Mouse (Mus musculus): ENCODE measurements around the gene Ankrd44.

DNA sequence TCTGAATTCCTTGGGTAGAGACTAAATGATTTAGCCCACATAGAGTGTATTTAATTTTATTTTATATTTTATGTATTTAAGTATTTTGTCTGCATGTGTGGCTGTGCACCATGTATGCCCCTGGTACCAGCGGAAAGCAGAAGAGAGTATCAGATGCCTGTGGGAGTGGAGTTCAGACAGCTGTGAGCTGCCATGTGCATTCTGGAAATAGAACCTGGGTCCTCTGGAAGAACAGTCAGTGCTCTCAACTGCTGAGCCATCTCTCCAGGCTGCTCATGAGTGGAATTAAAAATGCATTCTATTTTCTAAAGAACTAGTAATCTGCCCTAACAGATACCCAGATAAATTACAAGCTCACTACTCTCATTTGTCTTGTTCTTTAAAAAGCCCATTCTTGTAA is 104.4 kb downstream of the Ankrd44 start:
- TF ChIP-seq CTCF (IDR thresholded peaks at IDR 0.05; ENCODE audit: extremely low read depth, insufficient read length, insufficient replicate concordance, low read depth, low read length) = no peak
- TF ChIP-seq POLR2A (IDR thresholded peaks at IDR 0.05; ENCODE audit: low read depth, low read length) = no peak

Data from small intestine, adult 2 months (tissue).